13 mouse cellular contexts compared by ENCODE assay signal in genomic region chr13:45834300-45834699, GRCm38 (mm10).
A peak's percentile ranks its signal among the peaks of the same experiment; 100 is the strongest.
DNase-seq lines count a peak whose midpoint lies in the region; ATAC-seq and TF ChIP-seq lines count a peak whose summit lies in the region.
"Had no signal": no experiment of that assay in that cellular context is flagged by ENCODE, and none has a peak within 500 bp of the region (broad histone marks: within the 10 kb centered on the region; RNA-seq: fewer than 3 reads in every experiment).

No protein-coding gene starts in this region.

- no peak for TF ChIP-seq POLR2A in thymus, adult 2 months (IDR thresholded peaks at IDR 0.05; ENCODE audit: control insufficient read depth, extremely low read depth, insufficient read depth, low read length, poor library complexity)

- TF ChIP-seq CTCF in intestine, postnatal 0 days (IDR thresholded peaks at IDR 0.05; ENCODE audit: low read depth) = peak; percentile 53
- no peak for TF ChIP-seq CTCF in thymus, adult 2 months (IDR thresholded peaks at IDR 0.05; ENCODE audit: borderline replicate concordance, control insufficient read depth, extremely low read depth, insufficient read depth, low read length, poor library complexity)

- no peak overlapping the region for H3K4me3 ChIP-seq in intestine, postnatal 0 days (ENCODE audit: low read depth, low read length)
- no peak overlapping the region for H3K4me3 ChIP-seq in intestine, embryonic 16.5 days (ENCODE audit: low read length)
- H3K4me3 ChIP-seq in thymus, adult 2 months (ENCODE audit: control insufficient read depth, insufficient read depth, low read length) = no peak overlapping the region
- H3K4me3 ChIP-seq: embryonic facial prominence, embryonic 10.5 days had no signal

- no peak overlapping the region for H3K4me2 ChIP-seq in intestine, postnatal 0 days (replicated peaks; ENCODE audit: low read depth)
- H3K4me2 ChIP-seq in intestine, embryonic 16.5 days (ENCODE audit: low read depth, low read length) = no peak overlapping the region

- H3K9ac ChIP-seq in intestine, postnatal 0 days (ENCODE audit: low read depth, low read length) = no peak overlapping the region
- no peak overlapping the region for H3K9ac ChIP-seq in intestine, embryonic 16.5 days (ENCODE audit: low read depth, low read length)

- no peak for ATAC-seq in intestine, postnatal 0 days
- no peak for ATAC-seq in intestine, embryonic 16.5 days

- H3K9me3 ChIP-seq in intestine, postnatal 0 days (ENCODE audit: control insufficient read depth) = no peaks in the 10 kb centered on the region
- H3K9me3 ChIP-seq in intestine, embryonic 16.5 days (ENCODE audit: control insufficient read depth, low read length) = 0 out of 2 replicates have a peak, but pooled peaks cover 3% of the 10 kb centered on the region

- H3K27me3 ChIP-seq in intestine, postnatal 0 days (replicated peaks; ENCODE audit: control insufficient read depth, insufficient read depth, low read length) = no peaks in the 10 kb centered on the region
- no peaks in the 10 kb centered on the region for H3K27me3 ChIP-seq in intestine, embryonic 16.5 days (replicated peaks; ENCODE audit: control insufficient read depth, insufficient read depth, low read length)
- H3K27me3 ChIP-seq in thymus, adult 2 months (ENCODE audit: control insufficient read depth, insufficient read depth, low read length) = no peaks in the 10 kb centered on the region

- 0 out of 2 replicates have a peak, but pooled peaks cover 4% of the 10 kb centered on the region for H3K36me3 ChIP-seq in intestine, postnatal 0 days (ENCODE audit: control insufficient read depth, insufficient read depth)
- no peaks in the 10 kb centered on the region for H3K36me3 ChIP-seq in intestine, embryonic 16.5 days (ENCODE audit: control insufficient read depth, insufficient read depth, low read length)
- H3K36me3 ChIP-seq in thymus, adult 2 months (ENCODE audit: control insufficient read depth, insufficient read depth, low read length) = no peaks in the 10 kb centered on the region
- H3K36me3 ChIP-seq: embryonic facial prominence, embryonic 10.5 days had no signal

- no peaks in the 10 kb centered on the region for H3K4me1 ChIP-seq in intestine, postnatal 0 days (replicated peaks; ENCODE audit: control insufficient read depth, insufficient read depth, low read length)
- no peaks in the 10 kb centered on the region for H3K4me1 ChIP-seq in intestine, embryonic 16.5 days (ENCODE audit: control insufficient read depth, insufficient read depth, low read length)
- no peaks in the 10 kb centered on the region for H3K4me1 ChIP-seq in thymus, adult 2 months (replicated peaks; ENCODE audit: control insufficient read depth, insufficient read depth, low read length)
- H3K4me1 ChIP-seq: embryonic facial prominence, embryonic 10.5 days had no signal

- H3K27ac ChIP-seq in intestine, postnatal 0 days (ENCODE audit: low read depth, low read length) = no peak overlapping the region
- H3K27ac ChIP-seq in intestine, embryonic 16.5 days (ENCODE audit: low read length) = no peak overlapping the region
- no peak overlapping the region for H3K27ac ChIP-seq in thymus, adult 2 months (ENCODE audit: control insufficient read depth, insufficient read depth, low read length)
- H3K27ac ChIP-seq: embryonic facial prominence, embryonic 10.5 days had no signal

- 91% methylated on average over 2 of the region's 2 CpGs for WGBS in intestine, postnatal 0 days
- 87% methylated on average over 2 of the region's 2 CpGs for WGBS in intestine, embryonic 16.5 days
- 95% methylated on average over 2 of the region's 2 CpGs for WGBS in thymus, adult 2 months

- peak; percentile 29 for DNase-seq in thymus, adult 2 months
- DNase-seq in thymus, postnatal 0 days (ENCODE audit: low spot score) = no peak
- peak; percentile 41 for DNase-seq in induced T-regulatory cell, adult 2 months (ENCODE audit: low read depth)
- no peak for DNase-seq in ovary, postnatal 14 days (ENCODE audit: low spot score)
- DNase-seq in frontal cortex, postnatal 36 days (ENCODE audit: low spot score in 2 of 2) = no peak
- DNase-seq: adrenal gland, adult 2 months; cerebellum, adult 11 months; kidney, postnatal 25 days; lung, postnatal 4 days; right cerebral cortex, postnatal 25 days had no signal

Comparison
In these comparisons a context has a peak if more than half of its experiments do, and no peak if none do; other contexts are left out.
1. DNase-seq: peak in thymus, adult 2 months (single experiment) and induced T-regulatory cell, adult 2 months (single experiment); none in thymus, postnatal 0 days (single experiment), ovary, postnatal 14 days (single experiment) and frontal cortex, postnatal 36 days (0 of 2).